Mouse (Mus musculus): Measurements from ENCODE around the gene Rbms3.

GRCm38 (mm10) chr9:117172526-117172925 is 457.2 kb downstream of the Rbms3 start:
- TF ChIP-seq CTCF (IDR thresholded peaks at IDR 0.05) (no peak), EP300 (IDR thresholded peaks at IDR 0.05) (no peak)
